Mouse (Mus musculus) gonadal fat pad, adult 2 months (tissue): ENCODE measurements at regions not wholly inside any gene's neighbourhood (a gene's known extent, or its start where the extent isn't known, plus 50 kb on each side); places are given as distances from the start of the nearest gene placed in this dataset.

ENCODE experiments used
- DNase-seq: peaks from one replicate; pipeline ENCODE4 v3.0.0-alpha.2; 2012; ENCODE audit warnings: low read depth

GRCm38 (mm10) chr10:17518423-17519175, 204.4 kb upstream of the Cited2 start:
- no peak for DNase-seq

- no peak for DNase-seq
These were observed 200.9 kb upstream of the Cited2 start for GRCm38 (mm10) chr10:17522026-17522541.

- DNase-seq = no peak
These were observed 199.3 kb upstream of the Cited2 start for GRCm38 (mm10) chr10:17523558-17524328.

- no peak for DNase-seq
These were observed 195.8 kb upstream of the Cited2 start for GRCm38 (mm10) chr10:17527151-17527737.

GRCm38 (mm10) chr10:17528116-17528515, 194.9 kb upstream of the Cited2 start:
- DNase-seq = no peak

- no peak for DNase-seq
These were observed 194.2 kb upstream of the Cited2 start for GRCm38 (mm10) chr10:17528846-17529245.

GRCm38 (mm10) chr10:17529851-17530509, 193.0 kb upstream of the Cited2 start:
- no peak for DNase-seq

- no peak for DNase-seq
These were observed 192.0 kb upstream of the Cited2 start for GRCm38 (mm10) chr10:17531021-17531420.

- no peak for DNase-seq
These were observed 184.0 kb upstream of the Cited2 start for GRCm38 (mm10) chr10:17538944-17539533.

GRCm38 (mm10) chr10:17540404-17541375, 182.3 kb upstream of the Cited2 start:
- DNase-seq = no peak

GRCm38 (mm10) chr10:17542104-17542846, 180.7 kb upstream of the Cited2 start:
- no peak for DNase-seq

- peak; percentile 77 for DNase-seq
These were observed 180.1 kb upstream of the Cited2 start for GRCm38 (mm10) chr10:17542847-17543421.

GRCm38 (mm10) chr10:17545291-17545690, 177.7 kb upstream of the Cited2 start:
- no peak for DNase-seq

GRCm38 (mm10) chr10:17547986-17548385, 175.0 kb upstream of the Cited2 start:
- no peak for DNase-seq

GRCm38 (mm10) chr10:17548629-17549580, 174.1 kb upstream of the Cited2 start:
- no peak for DNase-seq

GRCm38 (mm10) chr10:17549711-17550637, 173.0 kb upstream of the Cited2 start:
- DNase-seq = no peak

GRCm38 (mm10) chr10:17550638-17551013, 172.4 kb upstream of the Cited2 start:
- peak; percentile 90 for DNase-seq
